Mouse (Mus musculus) cortical plate, adult 2 months (tissue): Measurements from ENCODE around the gene 4930524J08Rik.

Experiments
- CTCF ChIP-seq: fragments of 200-500 bp; IDR thresholded peaks from 2 replicates; pipeline ENCODE4 v1.5.1; 2011; ENCODE audit warnings: mild to moderate bottlenecking, control low read depth, low read length; ENCODE audit not compliant: insufficient read depth; ENCODE audit errors: extremely low read depth
- POLR2A ChIP-seq: fragments of 200-500 bp; IDR thresholded peaks from 2 replicates; pipeline ENCODE4 v1.6.1; 2011; ENCODE audit warnings: mild to moderate bottlenecking, low read length, control low read depth; ENCODE audit not compliant: insufficient read depth; ENCODE audit errors: extremely low read depth

DNA sequence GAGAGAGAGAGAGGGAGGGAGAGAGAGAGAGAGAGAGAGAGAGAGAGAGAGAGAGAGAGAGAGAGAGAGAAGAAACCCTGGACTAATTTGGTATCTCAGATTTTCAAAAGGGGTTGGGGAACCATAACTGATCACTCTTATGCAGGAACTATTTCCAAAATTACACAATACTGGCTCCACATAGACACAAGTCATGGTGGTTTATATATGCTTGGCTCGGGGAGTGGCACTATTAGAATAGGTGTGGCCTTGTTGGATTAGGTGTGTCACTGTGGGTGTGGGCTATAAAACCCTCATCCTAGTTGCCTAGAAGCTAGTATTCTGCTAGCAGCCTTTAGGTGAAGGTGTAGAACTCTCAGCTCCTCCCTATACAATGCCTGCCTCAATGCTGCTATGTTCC, 46.0 kb downstream of the 4930524J08Rik start:
- no peak for TF ChIP-seq CTCF
- TF ChIP-seq POLR2A: no peak
